Mouse (Mus musculus) mouse embryonic stem cell (cell line): ENCODE results near the gene Cmtm2a.
"Not testable (repeated sequence)": the region's sequence is repeated elsewhere in the genome, so short reads cannot be mapped to it uniquely, and the experiment has no call there.

Experiments used
- in situ Hi-C, 2 experiments: fragments of 300-500 bp; cut with MboI; formaldehyde crosslinking; loops; 1 replicate in 1 of 2; 3 replicates in 1 of 2; pipeline ENCODE4 v1.14.3; 2019 to 2020; ENCODE audit warnings: low sequenced_read_pairs in 2 of 2, low pct_unique_long_range_greater_than_20kb in 1 of 2, mixed read lengths in 1 of 2; ENCODE audit not compliant: unreplicated experiment in 1 of 2

Cmtm2a gene

DNA sequence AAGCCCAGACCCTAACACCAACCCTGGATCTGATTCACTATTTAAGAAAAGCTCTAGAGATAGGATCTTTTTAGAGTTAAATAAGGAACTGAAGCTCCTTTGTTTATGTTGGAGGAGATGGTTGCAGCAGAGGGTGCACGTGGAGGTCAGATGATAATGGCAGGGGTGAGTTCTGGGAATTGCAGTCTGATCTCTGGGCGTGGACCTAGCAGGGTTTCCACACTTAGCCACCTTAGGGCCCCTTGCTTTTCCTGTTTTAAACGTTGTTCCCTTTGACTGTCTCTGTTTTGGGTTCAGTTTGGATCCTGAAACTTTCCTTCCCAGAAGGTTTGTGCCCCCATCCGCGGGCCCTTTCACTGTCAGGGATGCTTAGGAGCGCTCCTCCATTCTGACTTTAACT, 15.4 kb upstream of the Cmtm2a start:
- in situ Hi-C loops: not testable (repeated sequence)

DNA sequence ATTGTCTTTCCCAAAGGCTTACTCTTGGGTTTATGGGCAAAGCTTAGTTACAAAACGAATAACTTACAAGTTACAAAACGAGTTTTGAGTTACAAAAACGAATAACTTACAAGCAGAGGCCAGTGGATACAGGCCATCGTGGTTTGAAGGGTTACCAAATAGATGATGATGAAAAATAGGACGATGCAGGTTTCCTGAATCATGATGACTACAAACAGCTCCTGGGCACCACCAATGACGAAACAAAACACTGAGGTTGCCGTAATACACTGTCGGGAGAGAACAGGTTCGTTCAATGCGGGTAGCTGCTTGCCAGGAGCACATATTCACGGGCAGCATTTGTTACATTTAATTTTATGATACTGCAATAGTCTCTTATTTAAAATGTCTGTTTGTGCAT, 12.0 kb upstream of the Cmtm2a start:
- in situ Hi-C loops: no loop called here

DNA sequence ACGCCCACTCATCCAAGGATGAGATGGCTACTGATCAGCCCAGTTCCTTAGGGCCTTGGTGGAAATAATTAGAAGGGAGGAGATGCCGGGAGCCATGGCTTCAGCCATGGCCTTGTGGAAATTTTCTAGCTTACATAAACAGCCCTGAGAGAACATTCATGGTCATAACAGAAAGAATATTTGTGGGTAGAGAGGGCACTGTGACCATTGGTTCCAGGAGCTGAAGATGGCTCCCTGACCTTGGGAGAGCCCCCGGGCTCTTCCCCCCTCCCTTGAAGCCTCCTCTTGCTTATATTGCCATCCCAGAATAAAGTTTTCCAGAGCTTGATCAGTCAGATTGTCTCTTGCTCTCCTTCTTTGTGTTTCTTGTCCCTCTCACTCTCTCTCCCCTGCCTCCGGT, 9.6 kb upstream of the Cmtm2a start:
- in situ Hi-C loops: not testable (repeated sequence)

DNA sequence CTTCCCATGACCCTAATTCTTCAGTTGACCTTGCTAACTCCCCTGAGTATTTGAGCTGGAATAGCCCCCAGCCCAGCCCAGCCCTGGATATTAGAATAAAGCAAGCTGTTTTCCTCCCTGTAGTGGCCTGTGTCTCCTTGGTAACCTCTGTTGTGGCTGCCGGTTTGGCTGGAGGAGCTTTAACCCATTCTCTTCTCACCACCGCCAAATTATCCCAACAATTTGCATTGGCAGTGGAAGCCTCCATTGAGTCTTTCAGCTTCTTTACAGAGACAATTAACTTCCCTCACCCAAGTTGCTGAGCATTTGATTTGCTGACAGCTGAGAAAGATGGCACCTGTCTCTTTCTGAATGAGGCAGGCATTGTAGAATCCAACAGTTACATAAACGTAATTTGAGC, 8.6 kb upstream of the Cmtm2a start:
- in situ Hi-C loops: not testable (repeated sequence)

DNA sequence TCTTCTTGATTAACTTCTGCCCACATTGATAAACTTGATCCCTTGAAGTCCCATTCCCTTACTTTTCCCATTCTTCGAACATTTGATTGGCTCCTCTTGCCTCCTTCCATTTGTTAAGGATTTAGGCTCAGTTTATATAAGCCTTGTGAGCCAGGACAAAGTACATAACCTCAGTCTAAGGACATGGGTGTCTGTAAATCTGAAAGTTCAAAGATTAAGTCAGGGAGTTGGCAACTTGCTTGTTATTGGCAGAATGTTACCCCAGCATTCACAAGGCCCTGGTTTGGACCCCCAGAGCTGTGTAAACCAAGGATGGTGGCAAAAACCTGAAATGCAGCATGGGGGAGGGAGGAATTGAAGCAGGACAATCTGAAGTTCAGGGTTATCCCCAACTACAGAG, 1.4 kb upstream of the Cmtm2a start:
- in situ Hi-C loops: no loop called here

DNA sequence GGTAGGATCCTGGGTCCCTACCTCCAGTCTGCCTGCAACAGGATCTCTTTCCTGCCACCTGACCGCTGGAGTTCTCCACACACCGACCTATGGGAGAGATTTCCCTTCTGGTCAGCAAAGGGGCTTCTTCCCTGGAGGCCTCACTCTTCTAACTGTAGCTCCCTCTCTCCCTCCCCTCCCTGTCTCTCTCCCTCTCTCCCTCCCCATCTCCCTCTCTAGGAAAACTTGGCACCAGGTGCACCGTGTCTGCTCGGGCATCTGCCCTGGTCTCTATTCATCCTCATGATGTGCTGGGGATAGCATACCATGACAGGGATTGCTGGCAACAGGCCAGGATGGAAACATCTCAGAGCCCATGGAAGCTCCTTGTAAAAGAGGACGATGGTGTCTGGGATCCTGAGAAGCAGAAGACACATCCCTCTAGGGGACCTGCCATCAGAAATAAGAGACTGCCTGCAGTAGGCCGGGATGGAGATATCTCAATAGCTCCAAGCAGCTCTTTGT, 24.0 kb downstream of the Cmtm2a start:
- in situ Hi-C loops: no loop called here

DNA sequence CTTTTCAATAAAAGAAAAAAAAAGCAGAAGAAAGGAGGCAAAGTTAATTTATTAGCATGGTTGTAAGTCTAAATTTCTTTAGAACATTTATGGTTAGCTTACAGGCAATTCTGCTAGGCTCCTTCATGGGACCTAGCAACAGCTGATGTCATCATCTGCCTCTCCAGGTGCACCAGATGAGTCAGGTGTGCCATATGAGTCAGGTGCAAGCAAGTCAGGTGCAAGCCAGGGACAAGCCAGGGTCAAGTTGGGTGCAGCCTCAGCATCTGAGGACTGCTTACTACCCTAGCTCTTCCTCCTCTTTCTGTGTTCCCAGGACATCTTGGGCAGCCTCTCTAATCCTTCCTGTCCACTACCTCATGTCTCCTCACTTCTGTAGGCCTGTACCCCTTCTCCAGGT, 24.6 kb downstream of the Cmtm2a start:
- in situ Hi-C loops: no loop called here

DNA sequence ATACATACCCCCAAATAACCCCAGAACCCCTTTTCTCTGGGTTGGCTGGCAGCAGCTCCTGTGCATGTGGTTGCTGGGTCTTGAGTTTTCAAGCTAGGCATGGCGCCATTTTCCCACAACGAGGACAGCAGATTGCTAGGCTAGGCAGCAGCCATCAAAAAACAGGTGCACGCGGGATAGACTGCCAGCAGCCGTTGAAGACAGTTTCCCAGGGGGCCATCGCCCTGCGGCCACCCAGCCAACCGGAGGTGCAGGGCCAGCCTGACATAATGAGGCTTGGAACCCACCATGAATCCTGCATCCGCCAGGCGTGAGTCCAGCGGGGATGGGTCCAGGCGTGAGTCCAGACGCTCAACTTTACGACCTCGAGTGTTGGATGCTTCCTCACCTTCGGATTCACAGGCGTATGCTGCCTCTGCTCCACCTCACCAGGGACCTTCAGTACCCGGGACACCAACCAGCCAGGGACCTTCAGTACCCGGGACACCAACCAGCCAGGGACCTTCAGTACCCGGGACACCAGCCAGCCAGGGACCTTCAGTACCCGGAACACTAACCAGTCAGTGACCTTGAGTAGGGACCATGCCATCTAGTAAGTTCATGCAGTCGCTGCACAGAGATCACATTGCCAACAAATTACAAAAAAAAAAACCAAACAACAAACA, 28.6 kb downstream of the Cmtm2a start:
- in situ Hi-C loops: not testable (repeated sequence)

DNA sequence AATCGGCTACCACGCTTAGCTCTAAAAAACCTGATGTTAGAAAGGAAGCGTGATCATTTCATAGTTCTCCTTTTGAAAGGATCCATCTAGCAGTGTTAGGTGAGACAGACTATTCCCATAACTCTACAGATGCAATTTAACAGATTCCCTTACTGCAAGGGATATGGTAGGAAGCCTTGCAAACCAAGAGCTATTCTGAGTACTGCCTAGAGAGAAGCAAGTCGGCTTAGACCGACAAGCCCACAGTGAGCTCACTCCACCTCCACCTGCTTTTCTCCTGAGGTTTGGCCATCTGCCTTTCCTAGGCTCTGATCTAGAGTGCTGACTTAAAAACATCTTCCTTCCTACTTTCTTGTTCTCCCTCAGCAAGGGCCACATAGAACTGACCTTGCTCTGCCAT, 31.2 kb downstream of the Cmtm2a start:
- in situ Hi-C loops: not testable (repeated sequence)

DNA sequence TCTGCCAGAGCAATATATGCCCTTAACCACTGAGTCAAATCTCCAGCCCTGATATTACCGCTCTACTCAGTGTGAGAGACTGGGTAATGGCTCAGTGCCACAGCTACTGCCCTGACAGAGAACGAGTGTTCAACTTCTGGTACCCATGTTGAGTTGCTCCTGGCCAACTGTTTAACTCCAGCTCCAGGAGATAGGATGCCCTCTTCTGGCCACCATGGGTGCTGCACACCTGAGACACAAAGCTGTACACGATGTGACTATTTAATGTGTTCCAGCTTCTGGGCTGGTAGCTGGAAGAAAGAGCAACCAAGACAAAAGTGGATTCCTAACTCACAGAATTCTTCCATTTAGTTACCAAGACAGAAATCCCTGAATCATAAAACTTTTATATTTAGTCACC, 40.0 kb downstream of the Cmtm2a start:
- in situ Hi-C loops: no loop called here

DNA sequence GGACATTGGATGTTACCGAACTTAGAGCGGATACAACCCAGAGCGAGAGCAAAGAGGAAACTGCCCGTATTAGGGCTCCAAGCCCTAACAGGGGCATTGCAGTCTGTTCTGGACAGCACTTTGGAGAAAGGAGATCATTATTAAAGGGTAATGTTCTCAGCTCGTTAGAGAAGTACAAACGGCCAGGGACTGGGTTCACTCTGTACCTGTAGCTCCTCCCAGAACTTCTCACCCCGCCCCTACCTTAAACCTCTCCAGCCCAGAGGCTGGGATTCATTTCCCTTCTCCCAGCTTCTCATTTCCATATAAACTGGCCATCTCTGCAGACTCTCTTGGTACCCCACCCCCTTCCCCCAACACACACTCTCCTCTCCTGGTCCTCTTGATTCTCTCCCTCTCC, 41.5 kb downstream of the Cmtm2a start:
- in situ Hi-C loops: no loop called here

DNA sequence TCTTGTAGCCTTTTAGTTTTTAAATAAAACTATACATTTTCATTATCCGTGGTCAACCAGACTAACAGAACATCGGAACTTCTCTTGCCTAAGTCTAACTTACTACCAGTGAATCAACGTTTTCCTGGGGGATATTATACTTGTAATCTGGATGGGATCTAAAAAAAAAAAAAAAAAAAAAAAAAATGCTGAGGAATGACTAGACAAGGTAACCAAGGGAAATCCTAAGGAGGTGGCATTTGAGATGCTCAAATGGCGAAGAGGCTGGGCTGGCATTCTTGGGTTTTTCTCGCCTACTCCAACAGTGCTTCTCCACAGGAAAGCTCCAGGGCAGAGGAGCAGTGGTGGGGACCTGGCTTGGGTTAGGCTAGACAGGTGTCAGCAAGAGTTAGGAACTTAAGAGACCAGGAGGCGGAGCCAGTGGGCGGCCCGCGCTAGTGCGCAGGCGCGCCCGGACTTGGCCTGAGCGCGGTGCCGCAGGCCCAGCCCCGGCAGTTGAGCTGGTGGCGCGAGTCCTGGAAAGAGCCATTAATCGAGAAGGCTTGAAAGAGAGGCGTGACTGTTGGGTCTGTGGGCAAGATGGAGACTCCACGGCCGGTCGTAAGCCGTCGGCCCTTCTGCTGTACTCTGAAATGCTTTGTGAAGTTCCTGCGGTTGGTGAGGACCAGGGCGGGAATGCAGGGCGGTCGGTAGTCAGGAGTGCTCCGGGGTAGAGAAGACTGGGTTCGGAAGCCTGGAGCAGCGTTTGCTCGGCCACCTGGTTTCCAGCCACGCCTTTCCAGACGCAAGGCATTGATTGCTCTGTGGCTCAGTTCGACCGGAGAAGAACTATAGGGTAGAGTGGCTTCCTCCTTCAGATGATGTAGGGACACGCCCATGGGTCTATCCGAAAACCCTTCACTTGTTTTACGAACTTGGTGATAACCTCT, 42.3 kb downstream of the Cmtm2a start, which contains the start of gene Cklf:
TSS of gene Cklf (plus strand) at position 423 of the 929 bp plus-strand sequence.
- in situ Hi-C loops: no loop called here

DNA sequence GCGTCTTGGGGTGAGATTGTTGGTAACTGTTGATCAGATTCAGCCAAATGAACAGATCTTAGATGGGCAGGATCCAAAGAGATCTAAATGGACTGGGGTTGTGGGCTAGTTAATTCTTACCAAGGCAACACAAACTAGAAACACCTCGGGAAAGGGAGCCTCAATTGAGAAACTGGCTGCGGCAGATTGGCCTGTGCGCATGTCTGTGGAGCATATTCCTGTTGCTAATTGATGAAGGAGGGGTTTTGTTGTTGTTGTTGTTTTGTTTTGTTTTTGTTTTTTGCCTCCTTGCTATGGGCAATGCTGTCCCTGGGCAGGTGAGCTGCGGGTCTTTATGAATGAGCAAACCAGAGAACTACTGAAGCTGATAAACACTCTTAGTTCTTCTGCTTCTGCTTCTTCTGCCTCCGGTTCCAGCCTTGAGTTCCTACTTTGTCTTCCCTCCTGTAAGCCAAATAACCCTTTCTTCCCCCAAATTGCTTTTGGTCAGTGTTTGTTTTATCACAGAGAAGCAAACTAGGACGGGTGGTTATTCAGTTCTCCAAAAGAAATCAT, 43.5 kb downstream of the Cmtm2a start:
- in situ Hi-C loops: no loop called here

DNA sequence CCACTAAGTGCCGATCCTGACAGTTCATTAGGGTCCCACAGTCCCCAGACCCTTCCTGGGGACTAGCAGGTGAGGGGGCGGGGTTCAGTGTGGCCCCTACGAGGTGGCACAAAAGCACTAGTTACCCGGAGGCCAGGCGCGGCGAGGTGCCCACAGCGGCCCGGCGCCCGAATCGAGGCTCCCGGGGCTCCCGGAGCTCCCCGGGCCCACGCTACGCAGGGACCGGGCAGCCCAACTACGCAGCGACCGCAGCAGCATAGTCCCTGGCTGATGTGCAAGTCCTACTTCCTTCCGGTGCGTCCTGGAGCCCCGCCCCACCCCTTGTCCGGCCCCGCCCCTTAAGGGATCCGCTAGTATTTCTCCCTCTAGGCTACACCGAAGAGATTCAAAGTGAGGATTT, 44.7 kb downstream of the Cmtm2a start, which contains the start of gene Tk2:
TSS of gene Tk2 (minus strand) at position 283 of the 400 bp plus-strand sequence.
- in situ Hi-C loops: no loop called here

DNA sequence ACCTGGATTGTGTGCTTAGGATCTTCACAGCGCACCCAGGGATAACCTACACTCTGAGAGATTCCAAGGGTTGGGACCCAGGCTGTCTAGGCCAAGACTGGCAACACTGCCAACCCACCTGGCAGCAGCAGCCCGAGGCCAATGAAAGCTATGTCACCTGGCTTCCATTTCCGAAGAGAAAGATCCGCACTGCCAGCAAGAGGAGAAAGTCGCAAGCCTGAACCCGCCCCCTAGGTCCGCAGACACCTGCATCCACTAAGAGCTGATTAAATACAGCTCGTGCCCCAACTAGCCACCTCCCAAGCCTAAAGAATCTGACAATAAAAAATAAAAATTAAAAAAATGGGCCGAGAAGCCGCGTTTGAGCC, 45.1 kb downstream of the Cmtm2a start:
- in situ Hi-C loops: no loop called here

DNA sequence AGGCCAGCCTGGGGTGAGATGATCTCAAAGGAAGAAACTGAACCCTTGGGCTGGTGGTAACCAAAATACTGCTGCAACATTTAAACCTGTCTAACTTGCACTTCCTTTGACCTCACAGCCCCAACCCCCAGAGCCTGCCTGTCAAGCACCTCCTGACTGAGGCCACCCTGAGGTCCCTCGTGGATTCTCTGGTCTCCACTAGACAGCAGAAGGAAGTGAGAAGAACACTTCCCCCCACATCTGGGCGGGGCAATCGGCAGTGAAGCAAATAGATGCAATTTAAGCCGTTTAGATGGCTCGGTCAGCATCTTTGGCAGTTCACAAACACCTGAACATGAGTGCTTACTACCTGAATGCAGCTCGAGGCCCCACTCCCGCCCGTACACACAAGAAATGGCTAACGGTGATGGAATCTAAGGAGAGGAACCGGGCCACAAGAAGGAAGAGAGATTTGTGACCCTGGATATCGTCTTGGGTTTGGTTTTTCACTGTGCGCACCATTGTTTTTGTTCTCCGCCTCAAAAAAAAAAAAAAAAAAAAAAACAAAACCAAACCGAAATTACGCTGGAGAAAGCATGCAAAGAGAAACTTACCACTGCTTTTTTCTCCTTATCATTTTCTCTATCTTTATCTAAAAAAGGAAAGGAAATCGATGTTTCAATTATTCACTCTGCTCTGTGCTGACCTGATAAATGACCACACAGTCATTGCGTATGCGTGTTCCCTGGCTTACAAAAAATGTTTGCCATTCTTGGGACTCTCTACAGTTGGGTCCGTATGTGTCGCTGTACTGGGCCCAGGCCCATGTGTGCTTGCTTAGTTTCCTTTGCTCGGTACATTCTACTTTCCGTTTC, 45.7 kb downstream of the Cmtm2a start:
- in situ Hi-C loops: no loop called here

DNA sequence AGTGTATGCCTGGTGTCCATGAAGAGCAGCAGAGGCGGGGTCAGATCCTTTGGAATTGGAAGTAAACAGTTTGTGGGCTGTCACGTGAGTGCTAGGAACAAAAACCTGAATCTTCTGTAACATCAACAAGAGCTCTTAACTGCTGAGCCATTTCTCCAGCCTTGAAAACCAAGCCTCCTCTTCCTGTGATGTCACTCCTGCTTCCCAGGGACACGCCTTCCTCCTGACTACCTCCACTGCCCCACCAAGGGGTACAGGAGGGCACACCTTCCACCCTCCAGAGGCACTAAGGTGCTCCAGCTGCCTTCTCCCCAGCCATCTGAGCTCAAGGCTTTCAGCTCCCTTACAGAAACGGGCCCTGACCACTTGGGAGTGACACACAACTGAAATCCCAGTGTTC, 46.4 kb downstream of the Cmtm2a start:
- in situ Hi-C loops: no loop called here

DNA sequence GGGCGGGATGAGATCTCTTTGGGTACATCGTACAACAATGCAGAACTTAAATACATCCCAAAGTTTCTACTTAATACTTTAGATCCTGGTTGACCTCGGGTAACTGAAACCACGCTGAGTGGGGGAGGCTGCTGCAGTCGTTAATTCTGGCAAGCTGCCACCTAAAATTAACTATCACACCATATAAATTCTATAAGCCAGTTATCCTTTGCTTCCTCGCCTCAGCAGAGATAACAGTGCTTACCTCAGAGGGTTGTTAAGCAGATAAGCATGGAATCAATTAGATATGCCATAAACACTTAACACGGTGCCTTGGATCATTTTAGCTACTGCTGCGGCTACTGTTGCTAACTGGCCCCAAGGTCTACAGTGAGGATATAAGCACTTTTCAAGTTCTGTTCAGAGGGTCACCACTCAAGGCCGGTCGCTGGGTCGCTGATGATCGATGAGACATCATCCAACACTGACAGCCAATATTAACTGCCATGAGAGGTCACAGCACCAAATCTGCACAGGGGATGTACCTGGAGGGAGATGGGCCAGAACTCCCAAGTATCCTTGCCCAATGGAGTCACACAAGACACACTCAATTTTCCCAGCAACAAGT, 50.8 kb downstream of the Cmtm2a start:
- in situ Hi-C loops: no loop called here
